Mouse (Mus musculus) stomach, postnatal 0 days (tissue): ENCODE data around the gene Adam11.

ENCODE experiments used
- CTCF ChIP-seq: IDR thresholded peaks from 2 replicates; pipeline ENCODE4 v1.5.1; 2016; ENCODE audit warnings: antibody characterized with exemption, low read depth, mild to moderate bottlenecking, moderate library complexity
- EP300 ChIP-seq: optimal IDR thresholded peaks from 2 replicates; pipeline ENCODE3; 2016; ENCODE audit warnings: antibody characterized with exemption

- TF ChIP-seq EP300, result no peak
- peak; percentile 99 for TF ChIP-seq CTCF
These were observed 12.7 kb downstream of the Adam11 start for GRCm38 (mm10) chr11:102773713-102774611.
